Mouse (Mus musculus): ENCODE measurements around the gene Ung. TPM values are rescaled to one million over a fixed set of nuclear protein-coding genes. Genes with fewer than 3 reads are reported as not detected.

Gene Ung
- polyA plus RNA-seq, 1 experiment from 2014 or later = 34.3 TPM

GRCm38 (mm10) chr5:114174639-114175038 is 44.5 kb downstream of the Ung start:
- Histone ChIP-seq H3K4me1 (ENCODE audit: control insufficient read depth, insufficient read depth, low read length) (peaks cover 7% of the 10 kb centered on the region), H3K9me3 (replicated peaks; ENCODE audit: control insufficient read depth, low read length) (no peaks in the 10 kb centered on the region), H3K4me2 (ENCODE audit: low read depth, low read length) (peak overlapping the region; percentile 46), H3K36me3 (ENCODE audit: control insufficient read depth, insufficient read depth, low read length) (no peaks in the 10 kb centered on the region), H3K4me3 (replicated peaks; ENCODE audit: low read length) (peak overlapping the region; percentile 12; the same call in 1 of the 2 replicates), H3K27me3 (ENCODE audit: control insufficient read depth, insufficient read depth, low read length) (no peaks in the 10 kb centered on the region), H3K9ac (ENCODE audit: low read length) (no peak overlapping the region), H3K27ac (ENCODE audit: low read length) (no peak overlapping the region)
- WGBS = 10% methylated on average over 16 of the region's 16 CpGs
- no peak for ATAC-seq (ENCODE audit: insufficient read depth, low FRiP score)

GRCm38 (mm10) chr5:114175596-114176171 is 45.5 kb downstream of the Ung start:
- Histone ChIP-seq H3K27me3 (ENCODE audit: control insufficient read depth, insufficient read depth, low read length) (no peaks in the 10 kb centered on the region), H3K9me3 (replicated peaks; ENCODE audit: control insufficient read depth, low read length) (no peaks in the 10 kb centered on the region), H3K4me2 (ENCODE audit: low read depth, low read length) (peak overlapping the region; percentile 86), H3K27ac (ENCODE audit: low read length) (peak overlapping the region; percentile 75), H3K9ac (ENCODE audit: low read length) (peak overlapping the region; percentile 79), H3K4me1 (ENCODE audit: control insufficient read depth, insufficient read depth, low read length) (peaks cover 7% of the 10 kb centered on the region), H3K36me3 (ENCODE audit: control insufficient read depth, insufficient read depth, low read length) (no peaks in the 10 kb centered on the region), H3K4me3 (replicated peaks; ENCODE audit: low read length) (peak overlapping the region; percentile 65)
- under 1% methylated on average over 26 of the region's 26 CpGs for WGBS
- ATAC-seq (ENCODE audit: insufficient read depth, low FRiP score) = peak; percentile 98

GRCm38 (mm10) chr5:114176548-114177400 is 46.6 kb downstream of the Ung start:
- peak overlapping the region; percentile 65 for H3K4me3 ChIP-seq (replicated peaks; ENCODE audit: low read length)
- H3K9me3 ChIP-seq (replicated peaks; ENCODE audit: control insufficient read depth, low read length) = no peaks in the 10 kb centered on the region
- WGBS = 59% methylated on average over 8 of the region's 8 CpGs
- H3K36me3 ChIP-seq (ENCODE audit: control insufficient read depth, insufficient read depth, low read length) = no peaks in the 10 kb centered on the region
- no peak for ATAC-seq (ENCODE audit: insufficient read depth, low FRiP score)
- peak overlapping the region; percentile 86 for H3K4me2 ChIP-seq (ENCODE audit: low read depth, low read length)
- no peaks in the 10 kb centered on the region for H3K27me3 ChIP-seq (ENCODE audit: control insufficient read depth, insufficient read depth, low read length)
- peak overlapping the region; percentile 79 for H3K9ac ChIP-seq (ENCODE audit: low read length)
- peak overlapping the region; percentile 75; the same call in 1 of the 2 replicates for H3K27ac ChIP-seq (ENCODE audit: low read length)
- peaks cover 7% of the 10 kb centered on the region for H3K4me1 ChIP-seq (ENCODE audit: control insufficient read depth, insufficient read depth, low read length)

- H3K27ac ChIP-seq (ENCODE audit: low read length) = no peak overlapping the region
- no peak for ATAC-seq (ENCODE audit: insufficient read depth, low FRiP score)
Observed at GRCm38 (mm10) chr5:114177966-114178719, 48.0 kb downstream of the Ung start.

GRCm38 (mm10) chr5:114179541-114179940 is 49.4 kb downstream of the Ung start:
- H3K9ac ChIP-seq (ENCODE audit: low read length) = no peak overlapping the region
- peaks cover 7% of the 10 kb centered on the region for H3K4me1 ChIP-seq (ENCODE audit: control insufficient read depth, insufficient read depth, low read length)
- no peaks in the 10 kb centered on the region for H3K36me3 ChIP-seq (ENCODE audit: control insufficient read depth, insufficient read depth, low read length)
- WGBS = 75% methylated on average over 11 of the region's 11 CpGs
- ATAC-seq (ENCODE audit: insufficient read depth, low FRiP score) = no peak
- no peaks in the 10 kb centered on the region for H3K27me3 ChIP-seq (ENCODE audit: control insufficient read depth, insufficient read depth, low read length)
- H3K27ac ChIP-seq (ENCODE audit: low read length) = no peak overlapping the region
- H3K4me3 ChIP-seq (replicated peaks; ENCODE audit: low read length) = no peak overlapping the region
- no peak overlapping the region for H3K4me2 ChIP-seq (ENCODE audit: low read depth, low read length)
- no peaks in the 10 kb centered on the region for H3K9me3 ChIP-seq (replicated peaks; ENCODE audit: control insufficient read depth, low read length)

More at GRCm38 (mm10) chr5:114177966-114178719, 48.0 kb downstream of the Ung start:
- H3K27me3 ChIP-seq (ENCODE audit: control insufficient read depth, insufficient read depth, low read length) = no peaks in the 10 kb centered on the region
- H3K9ac ChIP-seq (ENCODE audit: low read length) = no peak overlapping the region
- 69% methylated on average over 4 of the region's 4 CpGs for WGBS
- no peak overlapping the region for H3K4me2 ChIP-seq (ENCODE audit: low read depth, low read length)
- no peaks in the 10 kb centered on the region for H3K36me3 ChIP-seq (ENCODE audit: control insufficient read depth, insufficient read depth, low read length)
- H3K4me3 ChIP-seq (replicated peaks; ENCODE audit: low read length) = no peak overlapping the region
- peaks cover 7% of the 10 kb centered on the region for H3K4me1 ChIP-seq (ENCODE audit: control insufficient read depth, insufficient read depth, low read length)
- no peaks in the 10 kb centered on the region for H3K9me3 ChIP-seq (replicated peaks; ENCODE audit: control insufficient read depth, low read length)

- H3K4me1 ChIP-seq (ENCODE audit: control insufficient read depth, insufficient read depth, low read length) = no peaks in the 10 kb centered on the region
- WGBS = 86% methylated on average over 2 of the region's 2 CpGs
- no peaks in the 10 kb centered on the region for H3K27me3 ChIP-seq (ENCODE audit: control insufficient read depth, insufficient read depth, low read length)
- no peaks in the 10 kb centered on the region for H3K9me3 ChIP-seq (replicated peaks; ENCODE audit: control insufficient read depth, low read length)
- no peak overlapping the region for H3K9ac ChIP-seq (ENCODE audit: low read length)
- no peak overlapping the region for H3K4me2 ChIP-seq (ENCODE audit: low read depth, low read length)
- no peak overlapping the region for H3K4me3 ChIP-seq (replicated peaks; ENCODE audit: low read length)
- H3K36me3 ChIP-seq (ENCODE audit: control insufficient read depth, insufficient read depth, low read length) = no peaks in the 10 kb centered on the region
- ATAC-seq (ENCODE audit: insufficient read depth, low FRiP score) = no peak
- H3K27ac ChIP-seq (ENCODE audit: low read length) = no peak overlapping the region
Observed at GRCm38 (mm10) chr5:114183493-114183892, 53.3 kb downstream of the Ung start.

- Histone ChIP-seq H3K27ac (ENCODE audit: low read length) (no peak overlapping the region), H3K4me2 (ENCODE audit: low read depth, low read length) (no peak overlapping the region), H3K27me3 (ENCODE audit: control insufficient read depth, insufficient read depth, low read length) (no peaks in the 10 kb centered on the region), H3K4me3 (replicated peaks; ENCODE audit: low read length) (no peak overlapping the region), H3K9ac (ENCODE audit: low read length) (no peak overlapping the region), H3K36me3 (ENCODE audit: control insufficient read depth, insufficient read depth, low read length) (no peaks in the 10 kb centered on the region), H3K4me1 (ENCODE audit: control insufficient read depth, insufficient read depth, low read length) (no peaks in the 10 kb centered on the region), H3K9me3 (replicated peaks; ENCODE audit: control insufficient read depth, low read length) (no peaks in the 10 kb centered on the region)
- no peak for ATAC-seq (ENCODE audit: insufficient read depth, low FRiP score)
- 75% methylated on average over 2 of the region's 2 CpGs for WGBS
Observed at GRCm38 (mm10) chr5:114187108-114187507, 56.9 kb downstream of the Ung start.
